Comparison of ENCODE assay signal across 8 mouse cellular contexts in the genomic region with DNA sequence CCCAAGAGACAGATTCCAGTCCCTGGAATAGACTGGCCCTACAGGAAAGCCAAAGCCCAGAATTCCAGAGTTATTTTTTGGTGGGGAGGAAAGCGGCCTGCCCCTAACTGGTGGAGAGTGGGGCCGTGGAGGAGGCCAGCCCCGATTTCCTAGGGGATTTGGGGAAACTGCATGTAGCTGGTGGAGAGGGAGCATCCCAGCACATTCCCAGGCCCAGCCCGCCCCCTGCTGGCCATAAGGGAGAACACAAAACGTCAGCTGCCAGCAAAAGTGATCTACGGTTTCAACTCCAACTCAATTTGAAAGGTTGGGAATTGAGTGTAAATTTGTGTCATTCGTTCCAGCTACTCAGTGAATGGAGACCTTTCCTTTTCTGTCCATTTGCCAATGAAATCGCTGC. TPM values are rescaled to one million over a fixed set of nuclear protein-coding genes. Genes with fewer than 3 reads are reported as not detected.
A peak's percentile ranks its signal among the peaks of the same experiment; 100 is the strongest.
DNase-seq lines count a peak whose midpoint lies in the region; TF ChIP-seq lines count a peak whose summit lies in the region.
"Had no signal": no experiment of that assay in that cellular context is flagged by ENCODE, and none has a peak within 500 bp of the region (broad histone marks: within the 10 kb centered on the region; RNA-seq: fewer than 3 reads in every experiment).

No protein-coding gene starts in this region.

- H3K36me3 ChIP-seq in C2C12 (ENCODE audit: control insufficient read depth, insufficient read depth) = no peaks in the 10 kb centered on the region
- H3K36me3 ChIP-seq: hindbrain, embryonic 15.5 days had no signal

- no peak overlapping the region for H3ac ChIP-seq in C2C12 (ENCODE audit: control insufficient read depth, insufficient read length, low read depth)

- peak; percentile 65 for DNase-seq in MN1 (ENCODE audit: low spot score)
- peak; percentile 66 for DNase-seq in cerebellum, adult 9-11 months
- peak; percentile 79 to 86 for DNase-seq in frontal cortex, postnatal 36 days (ENCODE audit: low spot score in 2 of 2)
- DNase-seq in kidney, postnatal 36 days = peak; percentile 47 to 84
- DNase-seq in lung, adult 18-20 months = peak; percentile 24 to 46
- DNase-seq in right cerebral cortex, postnatal 25 days = peak; percentile 78

- H3K79me3 ChIP-seq in C2C12 (ENCODE audit: low read depth) = no peaks in the 10 kb centered on the region

- no peak overlapping the region for H3K4me3 ChIP-seq in C2C12 (ENCODE audit: insufficient read depth, poor library complexity, severe bottlenecking)
- H3K4me3 ChIP-seq: hindbrain, embryonic 15.5 days had no signal

- TF ChIP-seq CTCF in C2C12 (IDR thresholded peaks at IDR 0.05; ENCODE audit: control insufficient read depth, insufficient read depth, insufficient read length) = peak; percentile 78

- no peaks in the 10 kb centered on the region for H3K79me2 ChIP-seq in C2C12 (ENCODE audit: control insufficient read depth, insufficient read depth)

- H3K27me3 ChIP-seq in C2C12 (ENCODE audit: control insufficient read depth, insufficient read depth, insufficient read length) = peaks cover 59% of the 10 kb centered on the region
- H3K27me3 ChIP-seq: hindbrain, embryonic 15.5 days had no signal

TF ChIP-seq in C2C12, 6 proteins besides CTCF, POLR2A, EP300 and RAD21:
- TF ChIP-seq MYOD1 (IDR thresholded peaks at IDR 0.05; ENCODE audit: control insufficient read depth, insufficient read length, low read depth) (no peak), MYOG (IDR thresholded peaks at IDR 0.05; ENCODE audit: control insufficient read depth, extremely low read depth, insufficient read length) (no peak), USF1 (IDR thresholded peaks at IDR 0.05; ENCODE audit: low read depth) (no peak), CEBPB (IDR thresholded peaks at IDR 0.05; ENCODE audit: low read depth) (no peak), FOSL1 (IDR thresholded peaks at IDR 0.05; ENCODE audit: insufficient read depth, low read length, poor library complexity, severe bottlenecking) (no peak), MAX (IDR thresholded peaks at IDR 0.05) (no peak)

RNA-seq across cellular contexts. Expression of gene Cpxm2, which starts 58.9 kb away (rescaled TPM):
- not detected for polyA plus RNA-seq in C2C12 (2012; fragmentation: generic; extraction: Trizol)
